In the genomic region with DNA sequence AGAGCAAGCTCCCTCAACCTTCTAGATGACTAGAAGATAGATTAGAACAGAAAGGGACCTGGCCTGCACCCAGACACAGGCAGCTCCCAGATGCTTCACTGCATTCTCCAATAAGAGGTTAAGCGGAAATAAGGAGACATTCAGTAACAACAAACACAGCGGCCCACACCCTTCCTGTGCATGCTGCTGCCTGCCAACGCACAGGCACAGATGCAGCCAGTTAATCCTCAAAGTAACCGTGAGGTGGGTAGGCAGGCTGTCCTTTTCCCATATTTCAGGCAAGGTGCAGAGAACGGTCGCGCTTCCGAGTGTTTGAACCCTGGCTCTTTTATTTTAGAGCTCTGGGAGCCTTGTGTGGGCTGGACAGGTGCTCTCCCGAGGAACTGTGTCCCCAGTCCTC, we compare ENCODE assay signal across 12 mouse cellular contexts. TPM values are rescaled to one million over a fixed set of nuclear protein-coding genes. Genes with fewer than 3 reads are reported as not detected.
A peak's percentile ranks its signal among the peaks of the same experiment; 100 is the strongest.
DNase-seq lines count a peak whose midpoint lies in the region; ATAC-seq and TF ChIP-seq lines count a peak whose summit lies in the region.
"Had no signal": no experiment of that assay in that cellular context is flagged by ENCODE, and none has a peak within 500 bp of the region (broad histone marks: within the 10 kb centered on the region; RNA-seq: fewer than 3 reads in every experiment).

No protein-coding gene starts in this region.

- intact Hi-C loops in heart, postnatal 10 days (cut with DNase I), result no loop called here

- no peak overlapping the region for H3K9ac ChIP-seq in hindbrain, embryonic 13.5 days
- no peak overlapping the region for H3K9ac ChIP-seq in hindbrain, embryonic 11.5 days (ENCODE audit: low read depth, low read length)
- no peak overlapping the region for H3K9ac ChIP-seq in lung, embryonic 14.5 days

- H3K4me3 ChIP-seq in hindbrain, embryonic 13.5 days, result no peak overlapping the region
- H3K4me3 ChIP-seq in hindbrain, embryonic 11.5 days (ENCODE audit: low read depth, low read length), result no peak overlapping the region
- H3K4me3 ChIP-seq in brown adipose tissue, adult 24 weeks (ENCODE audit: insufficient read depth, low read depth, low read length), result 0 out of 2 replicates have a peak overlapping the region, but pooled peaks have one; percentile 4
- H3K4me3 ChIP-seq in lung, embryonic 14.5 days (ENCODE audit: low read depth, low read length), result no peak overlapping the region
- no peak overlapping the region for H3K4me3 ChIP-seq in layer of hippocampus, adult 2 months

- H3K4me1 ChIP-seq in hindbrain, embryonic 13.5 days (replicated peaks), result peaks cover 35% of the 10 kb centered on the region
- H3K4me1 ChIP-seq in hindbrain, embryonic 11.5 days (replicated peaks; ENCODE audit: control insufficient read depth, insufficient read depth, low read length), result no peaks in the 10 kb centered on the region
- peaks cover 57% of the 10 kb centered on the region for H3K4me1 ChIP-seq in brown adipose tissue, adult 24 weeks (ENCODE audit: control insufficient read depth, insufficient read depth, insufficient read length, low read length)
- peaks cover 4% of the 10 kb centered on the region for H3K4me1 ChIP-seq in lung, embryonic 14.5 days (ENCODE audit: insufficient read depth)

- TF ChIP-seq CTCF in lung, embryonic 14.5 days (IDR thresholded peaks at IDR 0.05; ENCODE audit: low read depth), result no peak
- TF ChIP-seq CTCF in layer of hippocampus, adult 2 months (conservative IDR thresholded peaks at IDR 0.05), result no peak

- ATAC-seq in hindbrain, embryonic 13.5 days (ENCODE audit: low FRiP score), result no peak
- ATAC-seq in hindbrain, embryonic 11.5 days (ENCODE audit: low FRiP score), result no peak
- ATAC-seq in lung, embryonic 14.5 days (ENCODE audit: insufficient read depth), result no peak

- WGBS in hindbrain, embryonic 13.5 days, result 83% methylated on average over 9 of the region's 9 CpGs
- 84% methylated on average over 9 of the region's 9 CpGs for WGBS in hindbrain, embryonic 11.5 days
- WGBS in lung, embryonic 14.5 days, result 74% methylated on average over 9 of the region's 9 CpGs

- no peaks in the 10 kb centered on the region for H3K9me3 ChIP-seq in hindbrain, embryonic 13.5 days
- H3K9me3 ChIP-seq in hindbrain, embryonic 11.5 days (ENCODE audit: control insufficient read depth, low read length), result no peaks in the 10 kb centered on the region
- no peaks in the 10 kb centered on the region for H3K9me3 ChIP-seq in lung, embryonic 14.5 days (ENCODE audit: low read depth, low read length)

- peak overlapping the region; percentile 52; the same call in 1 of the 2 replicates for H3K27ac ChIP-seq in hindbrain, embryonic 13.5 days
- no peak overlapping the region for H3K27ac ChIP-seq in hindbrain, embryonic 11.5 days (ENCODE audit: low read depth, low read length)
- H3K27ac ChIP-seq in brown adipose tissue, adult 24 weeks (replicated peaks; ENCODE audit: low read depth, low read length), result peak overlapping the region; percentile 95
- H3K27ac ChIP-seq in lung, embryonic 14.5 days (ENCODE audit: low read depth), result 0 out of 2 replicates have a peak overlapping the region, but pooled peaks have one; percentile 21
- H3K27ac ChIP-seq in layer of hippocampus, adult 2 months, result no peak overlapping the region; the same call in 1 of the 2 replicates

- H3K36me3 ChIP-seq in hindbrain, embryonic 13.5 days, result no peaks in the 10 kb centered on the region
- no peaks in the 10 kb centered on the region for H3K36me3 ChIP-seq in hindbrain, embryonic 11.5 days (ENCODE audit: control insufficient read depth, insufficient read depth, low read length)
- H3K36me3 ChIP-seq in lung, embryonic 14.5 days (ENCODE audit: insufficient read depth), result peaks cover 58% of the 10 kb centered on the region

- peaks cover 5% of the 10 kb centered on the region; the same call in 1 of the 2 replicates for H3K27me3 ChIP-seq in hindbrain, embryonic 13.5 days
- no peaks in the 10 kb centered on the region for H3K27me3 ChIP-seq in hindbrain, embryonic 11.5 days (ENCODE audit: control insufficient read depth, insufficient read depth, low read length)
- H3K27me3 ChIP-seq in lung, embryonic 14.5 days (ENCODE audit: insufficient read depth, low read length), result no peaks in the 10 kb centered on the region
- H3K27me3 ChIP-seq: CH12.LX had no signal

- no peak for DNase-seq in hindbrain, embryonic 11.5 days (ENCODE audit: low spot score)
- DNase-seq in heart, postnatal 10 days, result peak; percentile 45 to 52
- DNase-seq in lung, embryonic 14.5 days, result no peak
- DNase-seq in spleen, postnatal 4 days (ENCODE audit: low spot score in 2 of 2), result no peak
- no peak for DNase-seq in layer of hippocampus, adult 2 months (ENCODE audit: low spot score in 2 of 2)
- DNase-seq in urinary bladder, postnatal 10 days (ENCODE audit: low spot score), result no peak
- DNase-seq: adrenal gland, postnatal 14 days; gastrocnemius, postnatal 10 days; right cerebral cortex, postnatal 4 days had no signal

- no peak overlapping the region for H3K4me2 ChIP-seq in hindbrain, embryonic 13.5 days
- no peak overlapping the region for H3K4me2 ChIP-seq in hindbrain, embryonic 11.5 days (replicated peaks; ENCODE audit: low read depth, low read length)
- H3K4me2 ChIP-seq in lung, embryonic 14.5 days, result no peak overlapping the region

RNA-seq across cellular contexts. Expression of a gene that starts 17.8 kb away (rescaled TPM):
- polyA plus RNA-seq in hindbrain, embryonic 13.5 days (2015; fragmentation: Nextera tagmentation; extraction: Ambion mirVana), result 3.2 and 3.3 TPM in 2 replicates
- polyA plus RNA-seq in hindbrain, embryonic 11.5 days (2014; fragmentation: Nextera tagmentation; extraction: Ambion mirVana), result 4.3 and 5.6 TPM in 2 replicates
- polyA plus RNA-seq in brown adipose tissue, adult 24 weeks (2012; ENCODE audit: insufficient read depth, insufficient read length, missing spikeins), result 29.2 and 37.5 TPM in 2 replicates
- total RNA-seq in heart, postnatal 10 days (2021), result 100 to 1,000 TPM; 157 to 160 TPM
- 20.9 and 22.7 TPM in 2 replicates for polyA plus RNA-seq in lung, embryonic 14.5 days (2014; fragmentation: Nextera tagmentation; extraction: Ambion mirVana)
- total RNA-seq in layer of hippocampus, adult 2 months (2021), result 10 to 100 TPM; 10.3 to 11.0 TPM

Comparison
In these comparisons a context has a peak if more than half of its experiments do, and no peak if none do; other contexts are left out.
1. H3K27ac ChIP-seq: peak in hindbrain, embryonic 13.5 days (single experiment), brown adipose tissue, adult 24 weeks (single experiment) and lung, embryonic 14.5 days (single experiment); none in hindbrain, embryonic 11.5 days (single experiment) and layer of hippocampus, adult 2 months (single experiment).
2. DNase-seq: peak in heart, postnatal 10 days (2 of 2); none in hindbrain, embryonic 11.5 days (single experiment), lung, embryonic 14.5 days (single experiment), spleen, postnatal 4 days (0 of 2), layer of hippocampus, adult 2 months (0 of 2) and urinary bladder, postnatal 10 days (single experiment).